Mouse (Mus musculus): ENCODE results near the gene Polg2.

DNA sequence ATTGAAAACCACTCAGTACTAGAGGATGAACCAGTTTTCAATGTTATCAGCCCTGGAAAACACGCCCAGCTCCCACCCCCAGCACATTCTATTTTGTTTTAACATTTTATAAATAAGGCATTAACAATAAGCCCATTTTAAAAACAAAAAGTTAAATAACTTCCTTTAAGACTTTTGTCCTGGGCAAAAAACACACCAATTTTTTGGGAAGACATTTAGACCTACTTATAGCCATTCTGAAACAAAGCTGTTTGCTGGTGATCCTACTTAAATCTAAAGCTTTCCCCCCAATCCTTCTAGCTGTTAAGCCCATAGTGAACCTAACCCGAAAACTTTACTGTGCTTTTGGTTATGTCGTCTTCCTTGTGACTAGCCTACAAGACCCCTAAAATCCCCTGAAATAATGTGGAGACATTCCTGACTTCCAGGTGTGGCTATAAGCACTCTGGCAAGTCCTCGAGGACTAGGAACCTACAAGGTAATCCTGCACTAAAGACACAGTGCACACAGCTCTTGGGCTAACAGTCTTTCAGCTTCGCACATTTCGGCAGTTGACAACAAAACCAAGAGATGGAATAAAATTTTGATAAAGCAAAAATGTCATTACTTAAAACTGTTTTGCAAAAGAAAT is 1.4 kb upstream of the Polg2 start:
- TF ChIP-seq EP300 (IDR thresholded peaks at IDR 0.05) (no peak), CTCF (IDR thresholded peaks at IDR 0.05) (no peak)
